Mouse (Mus musculus): Measurements from ENCODE around the gene 0610010K14Rik.

0610010K14Rik gene

DNA sequence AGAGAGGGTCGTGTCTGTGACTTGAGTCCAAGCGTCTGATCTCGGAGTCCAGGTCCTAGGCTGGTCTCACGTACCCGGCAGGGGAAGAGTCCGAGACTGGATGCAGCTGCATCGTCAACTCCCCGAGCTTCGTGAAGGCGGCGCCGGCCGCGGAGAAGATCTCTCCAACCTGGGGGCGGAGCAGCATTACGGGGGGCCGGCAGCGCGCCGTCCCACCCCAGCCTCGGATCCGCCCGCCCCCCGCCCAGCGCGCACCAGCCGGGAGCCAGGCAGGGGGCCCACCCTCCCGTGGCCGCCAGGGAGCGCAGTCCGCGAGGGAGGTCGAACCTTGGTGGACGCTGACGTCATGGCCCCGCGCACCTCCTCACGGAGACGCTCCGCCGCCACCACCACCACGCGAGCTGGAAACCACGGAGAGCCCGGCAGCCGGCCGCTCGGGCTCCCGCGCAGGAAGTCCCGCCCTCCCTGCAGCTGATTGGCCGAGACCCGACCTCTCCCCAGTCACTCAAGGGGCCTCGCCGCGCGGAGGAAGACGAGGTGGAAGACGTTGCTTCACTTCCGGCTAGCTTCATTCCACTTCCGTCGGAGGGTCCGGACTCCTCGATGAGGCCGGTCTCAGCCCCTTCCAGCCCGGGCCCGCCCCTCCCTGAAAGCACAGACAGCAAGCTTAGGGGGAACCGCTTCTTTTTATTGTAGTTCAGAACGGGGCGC, at the start of gene 0610010K14Rik:
Gene 0610010K14Rik, minus strand, starts transcription at position 458 of the 711 bp plus-strand sequence.
- peak; percentile 86 for ATAC-seq (ENCODE audit: insufficient number of reproducible peaks, low FRiP score, low TSS enrichment)

- no peak for ATAC-seq (ENCODE audit: insufficient number of reproducible peaks, low FRiP score, low TSS enrichment)
Observed at GRCm38 (mm10) chr11:70285686-70286085, 48.0 kb upstream of the 0610010K14Rik start.

DNA sequence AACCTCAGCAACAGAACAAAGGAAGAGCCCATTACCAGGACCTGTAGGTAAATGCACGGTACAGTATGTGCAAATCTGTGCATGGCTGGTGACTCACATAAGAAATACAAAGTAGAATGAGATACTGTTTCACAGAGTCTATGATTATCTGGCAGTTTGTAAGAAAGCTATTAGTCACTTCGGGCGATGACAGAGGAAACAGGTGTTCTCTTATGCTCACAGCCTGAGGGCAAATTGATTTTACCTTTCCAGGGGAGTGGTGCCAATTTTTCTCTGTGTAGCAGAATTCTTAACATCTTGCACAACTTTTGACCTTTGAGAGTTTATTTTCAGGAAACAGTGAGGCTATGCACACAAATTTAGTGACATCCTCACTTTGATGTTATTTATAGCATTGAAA, 47.0 kb upstream of the 0610010K14Rik start:
- ATAC-seq (ENCODE audit: insufficient number of reproducible peaks, low FRiP score, low TSS enrichment) = no peak

GRCm38 (mm10) chr11:70283666-70284065, 46.0 kb upstream of the 0610010K14Rik start:
- no peak for ATAC-seq (ENCODE audit: insufficient number of reproducible peaks, low FRiP score, low TSS enrichment)

GRCm38 (mm10) chr11:70280441-70280840, 42.7 kb upstream of the 0610010K14Rik start:
- ATAC-seq (ENCODE audit: insufficient number of reproducible peaks, low FRiP score, low TSS enrichment) = no peak

- ATAC-seq (ENCODE audit: insufficient number of reproducible peaks, low FRiP score, low TSS enrichment) = no peak
Observed at GRCm38 (mm10) chr11:70278961-70279360, 41.2 kb upstream of the 0610010K14Rik start.

DNA sequence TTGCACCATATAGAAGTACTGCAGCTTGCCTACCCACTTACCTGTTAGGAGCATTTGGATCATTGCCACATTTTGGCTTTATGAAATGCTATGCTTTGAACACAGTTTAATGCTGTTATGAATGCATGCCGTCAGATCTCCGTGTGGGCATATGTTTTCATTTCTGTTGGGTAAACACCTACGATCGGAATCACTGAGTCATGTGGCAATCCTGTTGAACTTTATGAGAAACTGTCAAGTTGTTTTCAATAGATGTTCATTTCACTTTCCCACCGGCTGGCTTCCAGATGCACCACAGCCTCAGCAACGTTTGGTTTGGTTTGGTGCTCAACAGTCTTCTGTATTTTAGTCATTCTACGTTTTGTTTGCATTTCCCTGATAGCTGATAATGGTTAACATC, 33.9 kb upstream of the 0610010K14Rik start:
- no peak for ATAC-seq (ENCODE audit: insufficient number of reproducible peaks, low FRiP score, low TSS enrichment)

GRCm38 (mm10) chr11:70266405-70266804, 28.7 kb upstream of the 0610010K14Rik start:
- ATAC-seq (ENCODE audit: insufficient number of reproducible peaks, low FRiP score, low TSS enrichment) = no peak

GRCm38 (mm10) chr11:70265819-70266218, 28.1 kb upstream of the 0610010K14Rik start:
- no peak for ATAC-seq (ENCODE audit: insufficient number of reproducible peaks, low FRiP score, low TSS enrichment)

DNA sequence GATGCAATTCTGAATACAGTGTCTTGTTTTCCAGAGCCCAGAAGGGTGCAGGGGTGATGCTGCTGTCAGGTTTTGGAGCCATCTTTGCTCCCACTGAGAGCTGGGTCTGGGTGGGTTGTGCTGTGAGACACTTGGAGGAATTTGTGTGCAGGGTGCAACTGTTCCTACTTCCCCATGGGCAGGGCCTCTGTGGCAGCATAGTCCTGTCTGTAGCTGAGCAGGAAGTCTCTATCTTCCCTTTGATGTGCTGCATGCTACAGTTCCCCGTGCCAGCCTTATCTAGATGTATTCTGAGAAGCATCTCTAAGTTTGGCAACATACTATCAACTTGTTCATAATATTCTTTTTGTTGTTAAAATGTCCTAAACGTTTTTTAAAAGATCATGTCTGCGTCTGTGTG, 27.5 kb upstream of the 0610010K14Rik start:
- no peak for ATAC-seq (ENCODE audit: insufficient number of reproducible peaks, low FRiP score, low TSS enrichment)

DNA sequence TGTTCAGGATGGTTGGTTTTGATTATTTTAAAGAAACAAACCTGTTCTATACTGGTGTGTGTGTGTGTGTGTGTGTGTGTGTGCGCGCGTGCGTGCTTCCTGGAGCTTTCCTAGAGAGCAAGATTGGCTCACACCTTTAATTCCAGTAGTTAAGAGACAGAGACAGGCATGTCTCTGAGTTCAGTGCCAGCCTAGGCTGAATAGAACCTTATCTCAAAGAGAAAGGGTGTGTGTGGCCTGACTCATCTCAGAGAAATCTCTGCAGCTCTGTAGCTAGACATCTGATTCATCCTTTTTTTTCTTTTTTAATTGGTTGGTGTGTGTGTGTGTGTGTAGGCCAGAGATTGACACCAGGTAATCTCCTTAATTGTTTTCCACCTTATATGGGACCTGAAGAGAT, 21.3 kb upstream of the 0610010K14Rik start:
- ATAC-seq (ENCODE audit: insufficient number of reproducible peaks, low FRiP score, low TSS enrichment) = no peak

DNA sequence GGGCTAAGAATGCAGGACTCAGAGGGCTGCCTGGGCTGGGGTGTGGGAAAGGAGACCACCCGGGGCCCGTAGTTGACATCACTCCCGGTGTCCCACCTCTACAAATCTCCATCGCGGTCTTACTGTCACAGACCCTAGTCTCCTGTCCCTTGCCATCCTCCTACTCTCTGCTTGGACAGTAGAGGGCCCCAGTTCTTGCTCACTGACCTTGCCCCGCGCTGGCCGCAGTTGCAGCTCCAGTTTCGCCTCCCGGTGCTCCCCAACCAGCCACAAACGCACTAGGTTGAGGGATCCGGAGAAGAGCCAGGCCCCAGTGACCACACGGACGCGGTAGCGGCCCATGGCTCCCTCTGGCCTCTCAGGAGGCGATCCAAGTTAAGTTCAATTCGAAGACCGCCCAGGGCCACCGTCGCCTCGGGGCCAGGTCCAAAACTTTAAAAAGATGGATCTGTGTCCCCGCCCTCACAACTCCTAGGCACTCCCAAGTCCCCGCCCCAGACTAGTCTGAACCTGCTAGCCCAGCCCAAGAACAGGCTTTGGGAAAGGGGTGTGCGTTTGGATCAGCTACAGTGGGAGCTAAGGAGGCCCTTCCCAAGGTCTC, 17.3 kb upstream of the 0610010K14Rik start, which contains the start of gene Alox12:
Gene Alox12, minus strand, starts transcription at position 423 of the 601 bp plus-strand sequence.
- ATAC-seq (ENCODE audit: insufficient number of reproducible peaks, low FRiP score, low TSS enrichment) = no peak

DNA sequence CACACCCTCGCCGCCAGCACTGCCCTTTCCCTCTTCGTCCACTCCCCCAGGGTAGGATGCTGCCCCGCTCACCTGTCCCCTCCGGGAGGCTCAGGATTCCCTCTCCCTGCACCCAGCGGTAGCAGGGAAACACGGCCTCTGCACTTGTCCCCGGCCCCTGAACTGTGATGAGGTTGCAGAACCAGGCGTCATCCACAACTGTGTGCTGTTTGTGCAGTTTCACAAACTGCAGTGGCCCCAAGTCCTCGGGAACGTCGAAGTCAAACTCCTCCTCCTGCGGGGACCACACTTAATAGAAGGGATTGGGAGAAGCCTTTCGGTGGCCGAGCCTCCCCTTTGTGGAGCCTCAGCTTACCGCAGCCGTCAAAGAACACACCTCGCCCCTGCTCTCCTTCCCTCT, 16.6 kb upstream of the 0610010K14Rik start:
- ATAC-seq (ENCODE audit: insufficient number of reproducible peaks, low FRiP score, low TSS enrichment) = no peak

GRCm38 (mm10) chr11:70251853-70252252, 14.1 kb upstream of the 0610010K14Rik start:
- ATAC-seq (ENCODE audit: insufficient number of reproducible peaks, low FRiP score, low TSS enrichment) = no peak

DNA sequence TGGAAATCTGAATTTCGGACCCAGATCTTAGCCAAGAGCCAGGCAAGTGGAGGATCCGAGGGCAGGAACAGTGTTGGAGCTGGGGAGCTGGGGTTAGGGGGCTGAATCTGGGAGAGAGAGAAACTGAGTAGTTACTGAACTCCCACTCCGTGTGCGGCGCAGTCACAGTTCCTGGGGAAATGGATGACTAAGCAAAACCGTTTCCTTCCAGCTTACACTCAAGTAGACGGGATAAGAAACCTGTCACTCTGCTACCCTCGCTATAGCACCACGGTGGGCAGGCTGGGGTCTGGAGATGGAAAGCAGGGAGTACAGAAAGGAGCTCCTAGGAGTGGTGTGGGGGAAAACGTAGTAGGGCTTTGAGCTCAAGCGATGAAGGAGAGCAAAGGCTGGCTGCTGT, 12.4 kb upstream of the 0610010K14Rik start:
- no peak for ATAC-seq (ENCODE audit: insufficient number of reproducible peaks, low FRiP score, low TSS enrichment)

- no peak for ATAC-seq (ENCODE audit: insufficient number of reproducible peaks, low FRiP score, low TSS enrichment)
Observed at GRCm38 (mm10) chr11:70247136-70247845, 9.6 kb upstream of the 0610010K14Rik start.

- no peak for ATAC-seq (ENCODE audit: insufficient number of reproducible peaks, low FRiP score, low TSS enrichment)
Observed at GRCm38 (mm10) chr11:70242591-70242990, 4.9 kb upstream of the 0610010K14Rik start.

DNA sequence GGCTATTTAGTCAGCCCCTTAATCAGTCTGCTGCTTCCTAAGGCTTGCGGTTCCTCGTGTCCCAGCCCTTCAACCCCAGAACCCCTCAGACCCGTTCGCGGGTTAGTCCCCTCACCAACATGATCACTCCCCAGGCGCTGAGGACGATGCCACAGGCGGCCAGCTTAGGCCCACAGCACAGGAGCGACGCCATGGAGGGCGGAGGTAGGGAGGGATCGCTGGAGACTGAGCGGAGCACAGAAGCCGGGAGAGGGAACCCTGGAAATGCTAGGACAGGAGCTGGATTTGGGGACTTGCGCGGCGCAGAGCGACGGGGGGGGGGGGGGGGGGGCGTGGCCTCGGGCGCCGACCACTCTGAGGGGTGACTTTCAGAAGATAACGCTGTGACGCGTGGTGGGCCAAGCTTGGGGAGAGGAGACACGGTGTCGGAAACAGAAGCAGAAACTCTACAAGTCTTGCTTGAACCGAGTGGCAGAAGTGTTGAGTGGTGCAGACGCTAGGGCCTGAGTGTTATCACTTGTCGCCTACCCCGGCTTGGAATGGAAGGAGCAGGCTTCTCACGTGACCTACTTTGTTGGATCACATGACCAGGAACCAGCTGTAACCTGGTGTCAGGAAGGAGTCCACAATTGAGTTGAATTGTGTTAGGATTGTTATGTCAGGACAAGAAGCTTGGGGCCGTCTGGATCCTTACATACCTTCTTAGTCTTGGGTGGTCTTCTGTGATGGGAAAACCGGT, 2.0 kb upstream of the 0610010K14Rik start, which contains the start of the genes Gm21988 and Rnasek:
Gene Gm21988, minus strand, starts transcription at position 290 of the 739 bp plus-strand sequence.
Gene Rnasek, minus strand, starts transcription at position 302 of the 739 bp plus-strand sequence.
- peak; percentile 36 for ATAC-seq (ENCODE audit: insufficient number of reproducible peaks, low FRiP score, low TSS enrichment)

DNA sequence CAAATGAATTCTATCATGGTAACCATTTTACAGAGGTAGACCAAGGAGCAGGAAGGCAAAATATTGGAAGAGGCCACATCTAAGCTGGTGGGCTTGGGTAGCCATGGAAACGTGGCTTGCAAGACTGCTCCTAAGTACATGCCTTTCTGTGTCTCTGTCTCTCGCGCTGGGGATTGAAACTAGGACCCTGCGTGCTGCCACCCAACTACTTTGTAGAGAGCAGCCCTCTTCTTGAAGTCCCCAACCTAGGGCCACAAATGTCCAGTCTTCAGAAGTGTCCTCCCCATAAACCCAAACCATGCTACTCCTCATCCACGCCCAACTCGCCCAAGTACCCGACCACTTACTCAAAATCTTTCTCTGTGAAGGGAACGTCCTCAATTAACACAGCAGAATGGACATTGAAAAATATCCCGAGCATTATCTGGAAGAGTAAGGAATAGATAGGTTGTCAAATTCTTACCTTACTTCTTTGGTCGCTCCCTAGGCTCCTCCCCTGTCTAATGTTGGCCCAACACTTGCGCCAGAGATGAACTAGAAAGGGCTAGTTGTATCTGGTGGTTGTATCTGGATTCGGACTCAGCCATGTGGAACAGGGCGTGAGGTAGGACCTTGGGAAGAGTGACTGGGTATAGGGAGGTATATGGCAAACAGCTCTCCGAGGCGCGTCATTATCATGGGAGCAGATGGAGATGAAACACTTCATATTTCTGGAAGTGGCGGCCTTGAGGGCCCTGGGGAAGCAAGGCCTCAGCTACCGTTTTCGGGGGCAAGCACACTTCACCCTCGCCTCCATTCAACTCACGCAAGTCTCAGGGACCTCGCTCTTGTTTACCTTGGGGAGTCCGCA, 1.1 kb upstream of the 0610010K14Rik start:
- ATAC-seq (ENCODE audit: insufficient number of reproducible peaks, low FRiP score, low TSS enrichment) = no peak

- no peak for ATAC-seq (ENCODE audit: insufficient number of reproducible peaks, low FRiP score, low TSS enrichment)
Observed at GRCm38 (mm10) chr11:70236717-70237116, 997 bp downstream of the 0610010K14Rik start.
